Mouse (Mus musculus): ENCODE measurements at regions not wholly inside any gene's neighbourhood (a gene's known extent, or its start where the extent isn't known, plus 50 kb on each side); places are given as distances from the start of the nearest gene placed in this dataset.
"Not testable (repeated sequence)": the region's sequence is repeated elsewhere in the genome, so short reads cannot be mapped to it uniquely, and the experiment has no call there.

DNA sequence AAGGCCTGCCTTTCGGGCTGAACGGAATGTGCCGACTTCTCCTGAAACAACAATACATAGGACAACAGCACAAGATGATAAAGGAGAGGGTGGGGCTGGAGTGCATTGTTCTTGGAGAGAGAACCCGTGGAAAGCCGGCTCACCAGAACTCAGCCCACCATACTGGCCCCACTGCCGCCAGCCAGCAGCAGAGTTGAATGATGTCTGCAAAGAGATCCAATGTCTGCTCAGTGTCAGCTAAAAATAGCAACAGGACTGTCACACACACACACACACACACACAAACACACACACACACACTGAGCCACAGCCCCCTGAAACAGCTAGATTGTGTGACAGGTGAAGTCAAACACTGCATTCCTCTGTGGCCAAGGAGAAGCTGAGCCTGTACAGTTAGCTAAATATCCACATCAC lies 58.9 kb upstream of the Xcl1 start:
- no peaks in the 10 kb centered on the region for H3K4me1 ChIP-seq (ENCODE audit: control insufficient read depth, insufficient read depth, low read length)
- H3K4me3 ChIP-seq (ENCODE audit: insufficient read depth, low read length) = no peak overlapping the region
- TF ChIP-seq POLR2A (IDR thresholded peaks at IDR 0.05; ENCODE audit: borderline replicate concordance, low read depth, low read length) (no peak), CTCF (IDR thresholded peaks at IDR 0.05; ENCODE audit: low read depth, low read length) (no peak)
- no peak overlapping the region for H3K27ac ChIP-seq (ENCODE audit: insufficient read depth, low read depth, low read length)

- H3K4me3 ChIP-seq (ENCODE audit: insufficient read depth, low read length); H3K4me1 ChIP-seq (ENCODE audit: control insufficient read depth, insufficient read depth, low read length); H3K27ac ChIP-seq (ENCODE audit: insufficient read depth, low read depth, low read length): not testable (repeated sequence)
Observed at GRCm38 (mm10) chr1:164993175-164993875, 58.0 kb upstream of the Xcl1 start.

DNA sequence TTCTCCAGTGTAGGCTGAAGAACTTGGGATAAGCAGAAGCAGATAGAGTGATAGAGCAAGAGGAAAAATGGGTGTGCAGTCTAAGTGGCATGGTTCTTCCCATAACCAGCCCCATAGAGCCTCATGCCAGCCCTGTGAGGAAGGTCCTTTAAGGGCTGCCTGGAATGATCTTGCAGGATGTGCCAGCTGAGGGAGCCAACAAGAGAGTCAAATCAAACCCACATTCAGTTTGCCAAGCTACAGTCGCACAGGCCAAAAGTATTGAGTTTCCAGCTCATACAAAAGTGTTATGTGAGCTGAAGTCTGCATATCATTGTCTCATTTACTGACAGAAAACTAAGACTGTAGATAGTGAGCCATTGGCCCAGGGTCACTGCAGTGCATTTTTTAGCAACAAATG lies 53.7 kb upstream of the Xcl1 start:
- H3K4me1 ChIP-seq (ENCODE audit: control insufficient read depth, insufficient read depth, low read length) = no peaks in the 10 kb centered on the region
- TF ChIP-seq CTCF (IDR thresholded peaks at IDR 0.05; ENCODE audit: low read depth, low read length) = no peak
- no peak for TF ChIP-seq POLR2A (IDR thresholded peaks at IDR 0.05; ENCODE audit: borderline replicate concordance, low read depth, low read length)
- H3K4me3 ChIP-seq (ENCODE audit: insufficient read depth, low read length) = no peak overlapping the region
- no peak overlapping the region for H3K27ac ChIP-seq (ENCODE audit: insufficient read depth, low read depth, low read length)

- Histone ChIP-seq H3K27ac (ENCODE audit: insufficient read depth, low read depth, low read length) (no peak overlapping the region), H3K4me3 (ENCODE audit: insufficient read depth, low read length) (no peak overlapping the region), H3K4me1 (ENCODE audit: control insufficient read depth, insufficient read depth, low read length) (no peaks in the 10 kb centered on the region)
- no peak for TF ChIP-seq CTCF (IDR thresholded peaks at IDR 0.05; ENCODE audit: low read depth, low read length)
- TF ChIP-seq POLR2A (IDR thresholded peaks at IDR 0.05; ENCODE audit: borderline replicate concordance, low read depth, low read length) = no peak
Observed at GRCm38 (mm10) chr1:164988191-164988590, 52.9 kb upstream of the Xcl1 start.

GRCm38 (mm10) chr1:164985521-164985920 lies 50.2 kb upstream of the Xcl1 start:
- not testable (repeated sequence) for H3K4me1 ChIP-seq (ENCODE audit: control insufficient read depth, insufficient read depth, low read length); H3K4me3 ChIP-seq (ENCODE audit: insufficient read depth, low read length); H3K27ac ChIP-seq (ENCODE audit: insufficient read depth, low read depth, low read length)

Data from bone marrow macrophage, adult 2 months (primary cell).